Mouse (Mus musculus) ES-CJ7 (cell line): Measurements from ENCODE around the gene Dbil5.
"Not testable (repeated sequence)": the region's sequence is repeated elsewhere in the genome, so short reads cannot be mapped to it uniquely, and the experiment has no call there.

Source experiments
- DNase-seq: peaks from one replicate; pipeline ENCODE4 v3.0.0; 2011; ENCODE audit warnings: low read depth, low spot score

Gene Dbil5

GRCm38 (mm10) chr11:76217390-76217800, at the start of gene Dbil5, which contains the start of gene Gemin4:
Gene Dbil5, plus strand, starts transcription at chr11:76217608.
Gene Gemin4, minus strand, starts transcription at chr11:76217664.
- peak; percentile 99 for DNase-seq

GRCm38 (mm10) chr11:76168976-76169375, 48.4 kb upstream of the Dbil5 start:
- DNase-seq: no peak

GRCm38 (mm10) chr11:76170207-76170606, 47.2 kb upstream of the Dbil5 start:
- no peak for DNase-seq

GRCm38 (mm10) chr11:76178726-76179494, 38.5 kb upstream of the Dbil5 start:
- DNase-seq: peak; percentile 76

- peak; percentile 82 for DNase-seq
Observed at GRCm38 (mm10) chr11:76179495-76180145, 37.8 kb upstream of the Dbil5 start, which contains the start of the genes Vps53 and Fam57a. Gene Vps53, minus strand, starts transcription at chr11:76179647. Gene Fam57a, plus strand, starts transcription at chr11:76179671.

DNA sequence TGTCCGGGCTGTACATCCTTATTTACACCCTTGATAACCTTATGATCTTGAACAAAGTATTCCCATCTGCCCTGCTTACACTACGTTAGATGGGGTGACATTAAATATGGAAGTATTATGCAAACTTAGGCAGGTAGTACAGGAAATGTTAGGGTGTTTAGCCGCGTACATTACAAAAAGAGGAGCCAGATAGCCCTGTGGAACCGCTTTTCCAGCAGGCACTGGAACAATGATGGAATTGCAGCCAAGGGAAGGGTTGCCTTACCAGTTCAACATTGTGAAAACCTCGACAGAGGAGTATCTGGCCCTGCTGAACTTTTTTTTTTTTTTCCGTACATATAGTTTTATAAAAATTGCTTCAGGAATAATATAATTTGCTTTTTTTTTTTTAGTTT, 37.3 kb upstream of the Dbil5 start:
- no peak for DNase-seq

DNA sequence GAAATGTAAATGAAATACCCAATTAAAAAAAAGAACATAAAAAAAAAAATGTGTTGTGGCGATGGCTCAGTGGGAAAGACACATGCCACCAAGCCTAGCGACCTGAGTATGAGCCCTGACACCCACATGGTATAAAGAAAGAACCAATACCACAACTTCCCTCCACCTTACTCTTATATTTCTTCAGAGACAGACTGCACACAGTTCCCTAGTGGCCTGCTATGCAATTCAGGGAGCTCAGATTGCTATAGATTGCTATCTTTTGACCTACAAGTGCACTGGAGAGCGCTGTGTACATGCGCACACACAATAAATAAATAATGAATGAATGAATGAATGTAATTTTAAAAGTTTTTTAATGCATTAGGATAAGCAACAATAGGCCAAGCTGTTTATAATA, 33.7 kb upstream of the Dbil5 start:
- no peak for DNase-seq

- DNase-seq: peak; percentile 38
Observed at GRCm38 (mm10) chr11:76186908-76187307, 30.5 kb upstream of the Dbil5 start.

GRCm38 (mm10) chr11:76196275-76196976, 21.0 kb upstream of the Dbil5 start:
- DNase-seq: peak; percentile 56

GRCm38 (mm10) chr11:76196977-76197469, 20.4 kb upstream of the Dbil5 start:
- DNase-seq: no peak

GRCm38 (mm10) chr11:76201761-76202674, 15.4 kb upstream of the Dbil5 start:
- peak; percentile 28 for DNase-seq

GRCm38 (mm10) chr11:76206793-76207192, 10.6 kb upstream of the Dbil5 start:
- no peak for DNase-seq

DNA sequence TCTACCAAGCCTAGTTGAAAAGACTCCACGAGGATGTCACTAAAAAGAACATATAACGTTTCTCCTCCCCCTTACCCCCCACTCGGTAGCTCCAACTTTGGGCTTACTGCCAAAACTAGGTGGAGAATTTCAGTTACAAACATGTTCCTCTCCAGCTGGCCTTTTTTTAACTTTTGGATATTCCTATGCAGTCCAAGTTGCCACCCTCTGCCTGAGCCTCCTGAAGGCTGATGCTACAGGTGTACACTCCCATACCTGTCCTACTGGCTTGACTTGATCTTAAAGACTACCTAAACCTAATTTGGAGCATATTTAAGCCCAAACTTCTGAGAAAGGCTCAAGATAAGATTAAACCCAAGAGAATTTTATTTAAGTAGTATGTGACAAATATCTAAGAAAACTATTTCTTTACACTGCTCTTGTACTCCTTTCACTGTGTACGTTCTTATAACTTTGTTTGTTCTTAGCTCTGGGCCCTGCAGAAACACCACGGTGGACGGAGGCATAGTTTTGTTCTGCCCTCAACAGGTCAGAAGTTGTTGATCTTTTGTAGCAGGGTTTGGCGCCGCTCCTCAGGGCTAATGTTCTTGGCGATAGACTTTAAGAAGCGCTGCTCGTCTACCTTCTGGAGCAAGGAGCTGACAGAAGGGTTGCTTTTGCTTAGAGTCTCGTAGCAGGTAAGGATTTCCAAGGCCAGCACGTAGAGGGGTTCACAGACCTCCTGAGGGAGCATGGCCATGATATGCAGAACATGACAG, 7.0 kb upstream of the Dbil5 start:
- no peak for DNase-seq

DNA sequence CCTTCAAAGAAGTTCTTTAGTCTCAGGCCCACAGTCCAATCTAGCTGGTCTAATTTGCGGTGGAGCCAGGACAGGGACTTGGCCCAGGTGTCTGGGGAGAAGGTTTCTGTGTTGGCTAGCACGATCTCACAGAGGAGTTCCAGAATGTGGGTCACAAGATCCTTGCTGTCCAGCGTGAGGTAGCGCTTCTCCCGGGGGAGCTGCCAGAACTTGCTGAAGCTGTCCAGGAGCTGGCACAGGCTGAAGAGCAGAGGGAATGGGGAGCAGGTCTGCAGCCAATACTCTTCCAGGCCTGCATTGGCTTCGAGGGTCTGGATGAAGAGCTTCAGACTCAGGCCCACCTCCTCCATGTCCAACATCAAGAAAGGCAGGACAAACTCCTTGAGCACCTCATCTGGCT, 5.8 kb upstream of the Dbil5 start:
- DNase-seq: not testable (repeated sequence)

DNA sequence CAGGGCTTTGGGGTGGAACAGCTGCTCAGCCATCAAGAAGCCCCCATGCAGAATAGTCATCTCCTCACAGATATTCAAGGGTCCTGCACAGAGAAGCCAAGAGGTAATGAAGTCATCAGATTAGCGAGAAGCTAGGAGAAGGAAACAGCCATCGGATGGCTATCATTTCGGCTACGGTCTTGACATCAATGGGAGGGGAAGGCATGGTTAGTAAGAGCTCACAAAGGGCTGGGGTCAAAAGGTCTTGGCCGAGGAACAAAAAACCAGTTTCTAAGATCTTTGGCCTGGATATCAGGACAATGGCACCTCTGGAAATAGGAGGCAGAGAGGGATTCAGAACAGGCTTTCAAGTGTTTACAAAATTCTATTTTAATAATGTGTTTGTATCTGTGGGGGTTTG, 3.6 kb upstream of the Dbil5 start:
- no peak for DNase-seq

GRCm38 (mm10) chr11:76215011-76215410, 2.4 kb upstream of the Dbil5 start:
- DNase-seq: no peak

GRCm38 (mm10) chr11:76216049-76216540, 1.3 kb upstream of the Dbil5 start:
- DNase-seq: no peak

- peak; percentile 58 for DNase-seq
Observed at GRCm38 (mm10) chr11:76216681-76217389, 573 bp upstream of the Dbil5 start.

DNA sequence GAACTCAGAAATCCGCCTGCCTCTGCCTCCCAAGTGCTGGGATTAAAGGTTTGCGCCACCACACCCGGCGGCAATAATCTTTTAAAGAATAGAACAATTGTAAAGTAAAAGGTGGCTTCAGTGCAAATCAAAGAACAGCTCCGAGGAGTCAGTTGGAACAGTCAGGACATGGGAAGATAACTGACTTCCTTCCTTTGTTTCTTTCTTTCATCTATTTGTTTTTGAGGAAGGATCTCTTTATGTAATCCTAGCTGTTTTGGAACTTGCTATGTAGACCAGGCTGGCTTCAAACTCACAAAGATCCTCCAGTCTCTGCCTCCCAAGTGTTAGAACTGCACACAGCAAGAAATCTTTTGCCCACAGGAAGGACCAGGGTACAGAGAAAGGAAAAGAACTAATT, 7.2 kb downstream of the Dbil5 start:
- DNase-seq: peak; percentile 68
